Mouse (Mus musculus) hindbrain, embryonic 11.5 days (tissue): ENCODE measurements around the gene Phlpp2. TPM values are rescaled to one million over a fixed set of nuclear protein-coding genes. Genes with fewer than 3 reads are reported as not detected.

Experiments
- ATAC-seq: fragments of 200-750 bp; cut with Nextera tagmentation; 2 replicates; pipeline ENCODE4 v1.8.0; 2017; ENCODE audit warnings: mild to moderate bottlenecking, moderate TSS enrichment, moderate library complexity; ENCODE audit not compliant: low FRiP score
- DNase-seq: peaks from one replicate; pipeline ENCODE4 v3.0.0-alpha.2; 2015; ENCODE audit warnings: low spot score
- H3K27ac ChIP-seq: fragments of 300-500 bp; sonication (generic); 2 replicates; pipeline ENCODE4 v1.5.1; 2014; ENCODE audit warnings: mild to moderate bottlenecking, low read depth, low read length
- H3K27me3 ChIP-seq: fragments of 300-500 bp; sonication (generic); 2 replicates; pipeline ENCODE4 v1.6.1; 2014; ENCODE audit warnings: mild to moderate bottlenecking, low read length, moderate library complexity, mixed read lengths; ENCODE audit not compliant: control insufficient read depth, insufficient read depth
- H3K36me3 ChIP-seq: fragments of 300-500 bp; sonication (generic); 2 replicates; pipeline ENCODE4 v1.6.1; 2014; ENCODE audit warnings: mild to moderate bottlenecking, low read length, moderate library complexity, mixed read lengths; ENCODE audit not compliant: control insufficient read depth, insufficient read depth
- H3K4me1 ChIP-seq: fragments of 300-500 bp; sonication (generic); replicated peaks from 2 replicates; pipeline ENCODE4 v1.6.1; 2014; ENCODE audit warnings: low read length, mixed read lengths; ENCODE audit not compliant: control insufficient read depth, insufficient read depth
- H3K4me2 ChIP-seq: fragments of 300-500 bp; sonication (generic); replicated peaks from 2 replicates; pipeline ENCODE4 v1.6.1; 2014; ENCODE audit warnings: mild to moderate bottlenecking, low read depth, low read length
- H3K4me3 ChIP-seq: fragments of 300-500 bp; sonication (generic); 2 replicates; pipeline ENCODE4 v1.5.1; 2014; ENCODE audit warnings: low read depth, low read length
- H3K9ac ChIP-seq: fragments of 300-500 bp; sonication (generic); 2 replicates; pipeline ENCODE4 v1.6.1; 2014; ENCODE audit warnings: low read depth, low read length
- H3K9me3 ChIP-seq: fragments of 300-500 bp; sonication (generic); 2 replicates; pipeline ENCODE4 v1.6.1; 2016; ENCODE audit warnings: low read length; ENCODE audit not compliant: control insufficient read depth
- WGBS: fragments of 180-500 bp; shearing (Covaris S2); extraction: QIAGEN DNeasy Blood & Tissue Kit; methylation state at CpG from one replicate; pipeline ENCODE4 v1.1.7; 2014; 5-methylcytosine and 5-hydroxymethylcytosine counted together
- polyA plus RNA-seq: library from polyadenylated mRNA; unstranded; fragments of >200 nt; fragmentation: Nextera tagmentation; extraction: Ambion mirVana; gene quantifications from 2 replicates; pipeline ENCODE4 v1.2.1, GENCODE M21; 2014

Gene Phlpp2
- polyA plus RNA-seq, 1 experiment from 2014 or later, result 5.1 TPM

DNA sequence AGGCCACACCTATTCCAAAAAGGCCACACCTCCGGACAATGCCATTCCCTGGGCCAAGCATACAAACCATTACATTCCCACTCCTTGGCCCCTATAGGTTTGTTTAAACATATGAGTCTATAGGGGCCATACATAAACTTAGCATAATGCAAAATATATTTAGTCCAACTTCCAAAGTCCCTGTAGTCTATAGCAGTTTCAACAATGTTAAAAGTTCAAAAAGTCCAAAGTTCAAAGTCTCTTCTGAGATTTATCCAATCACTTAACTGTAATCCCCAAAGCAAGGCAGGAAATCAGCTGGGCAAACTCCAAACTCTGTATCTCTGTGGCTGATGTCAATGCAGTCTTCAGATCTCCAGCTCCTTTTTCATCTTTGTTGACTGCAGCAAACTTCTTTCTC, 20.9 kb downstream of the Phlpp2 start:
- no peak overlapping the region for H3K4me2 ChIP-seq
- H3K9ac ChIP-seq, result no peak overlapping the region
- no peak overlapping the region for H3K4me3 ChIP-seq
- ATAC-seq (no peak), DNase-seq (no peak)
- no peaks in the 10 kb centered on the region for H3K36me3 ChIP-seq
- no peaks in the 10 kb centered on the region for H3K4me1 ChIP-seq
- H3K9me3 ChIP-seq, result no peaks in the 10 kb centered on the region
- WGBS, result 91% methylated on average over 1 of the region's 1 CpGs
- no peak overlapping the region for H3K27ac ChIP-seq
- H3K27me3 ChIP-seq, result no peaks in the 10 kb centered on the region

DNA sequence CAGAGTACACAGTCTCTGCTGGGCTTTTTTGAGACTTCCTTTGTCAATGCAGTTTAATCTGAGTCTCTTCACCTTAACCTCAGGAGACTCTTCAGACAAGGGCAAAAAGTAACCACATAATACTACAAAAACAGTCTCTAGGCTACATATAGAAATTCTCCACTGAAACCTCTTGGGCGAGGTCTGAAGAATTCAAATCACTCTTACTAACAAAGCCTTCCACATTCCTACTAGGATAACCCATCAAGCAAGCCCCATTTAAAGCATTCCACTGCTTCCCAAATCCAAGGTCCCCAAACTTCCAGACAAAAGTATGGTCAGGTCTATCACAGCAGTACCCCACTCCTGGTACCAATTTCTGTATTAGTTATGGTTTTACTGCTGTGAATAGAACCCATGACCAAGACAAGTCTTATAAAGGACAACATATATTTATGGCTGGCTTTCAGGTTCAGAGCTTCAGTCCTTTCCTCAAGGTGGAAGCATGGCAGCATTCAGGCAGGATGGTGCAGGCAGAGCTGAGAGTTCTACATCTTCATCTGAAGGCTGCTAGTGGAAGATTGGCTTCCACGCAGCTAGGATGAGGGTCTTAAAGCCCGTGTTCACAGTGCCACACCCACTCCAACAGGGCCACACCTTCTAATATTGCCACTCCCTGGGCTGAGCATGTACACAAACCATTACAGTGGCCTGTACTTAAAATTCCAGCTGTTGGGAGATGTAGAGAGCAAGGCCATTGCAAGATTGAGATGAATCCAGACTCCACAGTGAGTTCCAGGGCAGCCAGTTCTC, 22.6 kb downstream of the Phlpp2 start:
- Histone ChIP-seq H3K9me3 (no peaks in the 10 kb centered on the region), H3K4me3 (no peak overlapping the region), H3K4me2 (no peak overlapping the region), H3K9ac (no peak overlapping the region), H3K36me3 (no peaks in the 10 kb centered on the region), H3K27me3 (no peaks in the 10 kb centered on the region), H3K27ac (no peak overlapping the region), H3K4me1 (no peaks in the 10 kb centered on the region)
- 93% methylated on average over 3 of the region's 3 CpGs for WGBS
- DNase-seq, result no peak
- no peak for ATAC-seq

DNA sequence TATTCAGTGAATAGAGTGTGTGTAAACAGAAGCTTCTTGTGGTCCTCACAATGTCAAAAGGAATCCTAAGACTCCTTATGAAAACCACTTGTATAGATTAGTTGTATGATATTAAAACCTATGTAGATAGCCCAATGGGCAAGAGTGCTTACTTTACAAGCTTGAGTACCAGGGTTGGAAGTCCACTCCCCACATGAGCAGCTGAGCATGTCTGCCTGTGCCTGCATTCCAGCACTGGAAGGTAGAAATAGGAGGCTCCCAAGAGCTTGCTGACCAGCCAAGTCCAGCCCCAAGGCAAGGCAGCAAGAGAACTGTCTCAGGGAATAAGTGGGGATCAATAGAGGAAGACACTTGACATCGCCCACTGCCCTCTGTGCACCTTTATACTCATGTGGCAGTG, 26.3 kb downstream of the Phlpp2 start:
- ATAC-seq, result no peak
- Histone ChIP-seq H3K4me2 (no peak overlapping the region), H3K27ac (no peak overlapping the region), H3K9ac (no peak overlapping the region), H3K4me3 (no peak overlapping the region), H3K36me3 (no peaks in the 10 kb centered on the region), H3K9me3 (no peaks in the 10 kb centered on the region), H3K27me3 (no peaks in the 10 kb centered on the region), H3K4me1 (no peaks in the 10 kb centered on the region)
- WGBS, result 88% methylated on average over 1 of the region's 1 CpGs
- DNase-seq, result no peak

DNA sequence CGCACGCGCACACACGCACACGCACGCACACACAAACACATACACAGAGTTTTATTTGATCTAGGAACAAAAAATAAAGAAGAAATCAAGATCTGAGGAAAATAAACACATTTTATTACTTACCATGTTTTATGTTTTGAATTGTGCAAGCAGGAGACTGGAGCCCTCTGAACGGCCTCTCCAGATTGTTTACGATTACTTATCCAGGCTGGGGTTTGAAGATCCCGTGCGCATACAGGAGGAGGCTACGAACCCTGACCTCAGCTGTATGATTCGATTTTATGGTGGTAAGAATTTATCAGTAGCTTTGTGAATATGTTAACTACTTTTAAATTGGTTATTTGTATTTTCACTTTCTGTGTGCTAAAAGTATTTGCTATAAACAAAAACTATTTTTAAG, 27.0 kb downstream of the Phlpp2 start:
- no peak overlapping the region for H3K9ac ChIP-seq
- H3K4me1 ChIP-seq, result no peaks in the 10 kb centered on the region
- H3K4me3 ChIP-seq, result no peak overlapping the region
- ATAC-seq (no peak), DNase-seq (no peak)
- 93% methylated on average over 12 of the region's 12 CpGs for WGBS
- H3K36me3 ChIP-seq, result no peaks in the 10 kb centered on the region
- H3K9me3 ChIP-seq, result no peaks in the 10 kb centered on the region
- H3K27ac ChIP-seq, result no peak overlapping the region
- no peaks in the 10 kb centered on the region for H3K27me3 ChIP-seq
- H3K4me2 ChIP-seq, result no peak overlapping the region

DNA sequence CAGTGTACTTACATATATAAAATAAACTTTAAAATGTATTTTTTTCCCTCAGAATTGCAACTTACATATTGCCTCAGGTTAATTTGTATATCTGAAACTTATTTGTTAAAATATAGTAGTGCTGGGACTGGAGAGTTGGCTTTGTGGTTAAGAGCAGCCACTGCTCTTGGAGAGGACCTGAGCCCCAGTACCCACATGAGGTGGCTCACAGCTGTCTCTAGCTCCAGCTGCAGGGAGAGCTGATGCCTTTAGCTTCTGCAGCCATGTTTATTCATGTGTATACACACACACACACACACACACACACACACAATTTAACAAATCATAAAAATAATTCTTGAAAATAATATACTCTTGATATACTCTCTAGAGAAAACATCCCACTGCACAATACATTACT, 34.0 kb downstream of the Phlpp2 start:
- Histone ChIP-seq H3K4me2 (no peak overlapping the region), H3K36me3 (no peaks in the 10 kb centered on the region), H3K4me3 (no peak overlapping the region), H3K9me3 (no peaks in the 10 kb centered on the region), H3K9ac (no peak overlapping the region), H3K4me1 (no peaks in the 10 kb centered on the region), H3K27ac (no peak overlapping the region), H3K27me3 (no peaks in the 10 kb centered on the region)
- ATAC-seq, result no peak
- no peak for DNase-seq

DNA sequence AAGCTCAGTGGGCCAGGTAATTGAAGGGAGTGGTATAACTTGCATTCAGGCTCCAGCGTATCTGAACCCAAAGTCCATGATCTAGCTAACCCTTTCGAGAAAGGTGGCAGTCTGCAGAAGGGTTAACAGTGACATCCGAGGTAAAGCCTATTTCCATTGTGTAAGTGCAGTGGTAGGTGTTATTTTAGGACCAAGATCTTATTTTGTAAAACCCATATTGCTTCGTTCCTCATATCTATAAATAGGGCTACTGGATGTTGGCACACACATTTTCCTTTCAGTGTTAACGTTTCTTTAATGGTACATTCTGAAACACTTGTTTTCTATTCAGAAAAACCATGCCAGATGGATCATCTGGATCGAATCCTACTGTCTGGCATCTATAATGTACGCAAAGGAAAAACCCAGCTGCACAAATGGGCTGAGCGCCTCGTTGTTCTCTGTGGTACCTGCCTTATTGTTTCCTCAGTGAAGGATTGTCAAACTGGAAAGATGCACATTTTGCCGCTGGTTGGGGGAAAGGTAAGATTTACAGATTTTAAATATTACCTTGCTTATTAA, 35.6 kb downstream of the Phlpp2 start:
- Histone ChIP-seq H3K36me3 (no peaks in the 10 kb centered on the region), H3K9ac (no peak overlapping the region), H3K9me3 (no peaks in the 10 kb centered on the region), H3K4me2 (no peak overlapping the region), H3K27ac (no peak overlapping the region), H3K4me3 (no peak overlapping the region), H3K27me3 (no peaks in the 10 kb centered on the region), H3K4me1 (no peaks in the 10 kb centered on the region)
- 89% methylated on average over 10 of the region's 10 CpGs for WGBS
- no peak for DNase-seq
- ATAC-seq, result no peak

DNA sequence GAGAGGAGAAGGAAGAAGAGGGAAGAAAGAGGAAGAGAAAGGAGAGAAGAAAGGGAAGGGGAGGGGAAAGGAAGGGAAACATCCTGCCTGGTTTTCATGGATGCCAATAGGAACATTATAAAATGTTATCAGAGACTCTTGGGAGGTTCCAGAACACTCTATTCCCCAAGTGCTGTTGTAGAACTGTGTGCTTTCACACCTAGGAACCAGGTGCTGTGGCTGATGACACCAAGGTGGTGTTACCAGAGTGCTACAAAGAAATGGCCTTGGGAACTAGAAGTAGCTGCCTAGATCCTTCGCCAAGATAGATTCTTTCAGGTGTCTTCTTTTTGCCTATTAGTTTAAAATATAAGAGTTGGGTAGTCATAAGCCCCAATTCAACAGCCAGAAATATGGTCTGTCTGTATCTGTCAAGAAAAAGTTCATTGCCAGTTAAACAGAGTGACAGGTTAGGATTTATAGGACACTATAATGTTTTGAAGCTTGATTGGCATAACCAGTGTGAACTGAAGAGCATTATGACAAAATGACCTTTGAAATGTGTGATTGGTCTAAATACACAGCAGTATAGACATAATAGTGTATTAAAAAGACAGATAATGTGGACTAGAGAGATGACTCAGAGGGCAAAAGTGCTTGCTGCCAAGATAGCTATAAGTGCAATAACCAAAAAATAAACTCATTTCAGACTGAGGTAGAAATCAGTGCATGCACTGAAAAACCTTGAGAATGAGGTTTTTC, 36.8 kb downstream of the Phlpp2 start:
- DNase-seq, result no peak
- no peak overlapping the region for H3K4me3 ChIP-seq
- H3K4me2 ChIP-seq, result no peak overlapping the region
- no peaks in the 10 kb centered on the region for H3K4me1 ChIP-seq
- no peak overlapping the region for H3K27ac ChIP-seq
- H3K9ac ChIP-seq, result no peak overlapping the region
- H3K9me3 ChIP-seq, result no peaks in the 10 kb centered on the region
- 83% methylated on average over 1 of the region's 1 CpGs for whole genome bisulfite sequencing
- ATAC-seq, result no peak
- H3K36me3 ChIP-seq, result 0 out of 2 replicates have a peak, but pooled peaks cover 2% of the 10 kb centered on the region
- no peaks in the 10 kb centered on the region for H3K27me3 ChIP-seq

DNA sequence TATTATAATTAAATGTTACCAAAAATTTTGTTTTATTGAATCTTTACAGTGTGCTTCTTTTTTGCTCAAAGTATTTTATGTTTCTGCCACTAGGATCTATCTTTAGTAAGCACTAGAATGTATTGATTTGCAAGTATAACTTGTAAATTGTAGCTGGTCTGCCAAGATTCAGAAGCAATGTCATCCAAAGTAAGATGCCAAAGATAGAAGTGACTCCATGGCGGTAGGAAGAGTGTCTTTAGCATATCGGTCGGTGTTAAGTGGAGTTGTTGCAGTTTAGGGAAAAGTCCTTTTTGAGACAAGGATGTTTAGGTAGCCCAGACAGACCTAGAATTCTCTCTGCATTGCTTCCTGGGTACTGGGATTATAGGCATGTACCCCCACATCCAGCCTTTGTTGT, 38.6 kb downstream of the Phlpp2 start:
- no peaks in the 10 kb centered on the region for H3K27me3 ChIP-seq
- no peaks in the 10 kb centered on the region for H3K4me1 ChIP-seq
- no peak overlapping the region for H3K9ac ChIP-seq
- H3K27ac ChIP-seq, result no peak overlapping the region
- H3K9me3 ChIP-seq, result no peaks in the 10 kb centered on the region
- ATAC-seq (no peak), DNase-seq (no peak)
- H3K4me3 ChIP-seq, result no peak overlapping the region
- WGBS, result 96% methylated on average over 3 of the region's 3 CpGs
- 0 out of 2 replicates have a peak, but pooled peaks cover 2% of the 10 kb centered on the region for H3K36me3 ChIP-seq
- H3K4me2 ChIP-seq, result no peak overlapping the region
